Mouse (Mus musculus) ES-E14 (cell line): ENCODE results near the gene Scamp3. TPM values are rescaled to one million over a fixed set of nuclear protein-coding genes. Genes with fewer than 3 reads are reported as not detected.

Experiments
- DNase-seq: peaks from one replicate; pipeline ENCODE4 v3.0.0-alpha.2; 2013; ENCODE audit warnings: low read depth, low spot score
- H3K27ac ChIP-seq: 2 replicates; pipeline ENCODE4 v1.5.1; 2012; ENCODE audit warnings: low read depth, mild to moderate bottlenecking, low read length, moderate library complexity, mixed read lengths; ENCODE audit not compliant: poor library complexity, insufficient read depth, severe bottlenecking
- H3K36me3 ChIP-seq: 2 replicates; pipeline ENCODE4 v1.6.1; 2012; ENCODE audit warnings: mild to moderate bottlenecking, low read length, moderate library complexity, mixed read lengths; ENCODE audit not compliant: control insufficient read depth, poor library complexity, insufficient read depth, severe bottlenecking
- H3K4me1 ChIP-seq, 2 experiments: fragments of 150-350 bp in 1 of 2; sonication (generic) in 1 of 2; 2 replicates each; pipeline ENCODE4 v1.6.1; 2012; ENCODE audit warnings: low read length in 2 of 2, mild to moderate bottlenecking in 1 of 2, mixed read lengths in 1 of 2; ENCODE audit not compliant: control insufficient read depth in 2 of 2, insufficient read depth in 2 of 2, poor library complexity in 1 of 2
- H3K4me3 ChIP-seq, 2 experiments: fragments of 150-350 bp in 1 of 2; sonication (generic) in 1 of 2; 2 replicates each; pipeline ENCODE4 v1.5.1; 2012; ENCODE audit warnings: low read length in 2 of 2, low read depth in 1 of 2, mild to moderate bottlenecking in 1 of 2, mixed read lengths in 1 of 2; ENCODE audit not compliant: insufficient read depth in 1 of 2, poor library complexity in 1 of 2, severe bottlenecking in 1 of 2
- H3K9ac ChIP-seq: 2 replicates; pipeline ENCODE4 v1.6.1; 2012; ENCODE audit warnings: low read depth, mild to moderate bottlenecking, low read length, mixed read lengths; ENCODE audit not compliant: poor library complexity, insufficient read depth, severe bottlenecking
- H3K9me3 ChIP-seq: fragments of 150-350 bp; sonication (generic); 2 replicates; pipeline ENCODE4 v1.6.1; 2012; ENCODE audit warnings: low read depth, mild to moderate bottlenecking, low read length; ENCODE audit not compliant: control insufficient read depth, insufficient read depth
- CHD2 ChIP-seq: IDR thresholded peaks from 2 replicates; pipeline ENCODE4 v1.6.1; 2014; ENCODE audit warnings: mild to moderate bottlenecking, low read depth, low read length, inconsistent platforms
- HCFC1 ChIP-seq: IDR thresholded peaks from 2 replicates; pipeline ENCODE4 v1.6.1; 2012; ENCODE audit warnings: low read length, inconsistent platforms, borderline replicate concordance; ENCODE audit not compliant: insufficient read depth
- MAFK ChIP-seq: IDR thresholded peaks from 2 replicates; pipeline ENCODE4 v1.6.1; 2014; ENCODE audit warnings: mild to moderate bottlenecking, low read depth, low read length, inconsistent platforms; ENCODE audit not compliant: insufficient read depth
- ZC3H11A ChIP-seq: IDR thresholded peaks from 2 replicates; pipeline ENCODE4 v1.6.1; 2012; ENCODE audit warnings: low read depth, mild to moderate bottlenecking, inconsistent platforms, low read length, borderline replicate concordance
- ZNF384 ChIP-seq: IDR thresholded peaks from 2 replicates; pipeline ENCODE4 v1.6.1; 2012; ENCODE audit warnings: low read depth, low read length, inconsistent platforms
- in situ Hi-C, 2 experiments: fragments of 600-800 bp; cut with MboI; formaldehyde crosslinking; loops; one replicate each; pipeline ENCODE4 v1.15.1; 2025; ENCODE audit warnings: low sequenced_read_pairs in 2 of 2, inconsistent platforms in 1 of 2; ENCODE audit not compliant: unreplicated experiment in 2 of 2
- total RNA-seq: library from RNA; depleted of rRNA; stranded (reverse); fragments of 300-350 nt; gene quantifications from 2 replicates; pipeline ENCODE4 v1.2.3, GENCODE M21; 2012

The Scamp3 gene
- total RNA-seq, 1 experiment: 83.2 TPM

DNA sequence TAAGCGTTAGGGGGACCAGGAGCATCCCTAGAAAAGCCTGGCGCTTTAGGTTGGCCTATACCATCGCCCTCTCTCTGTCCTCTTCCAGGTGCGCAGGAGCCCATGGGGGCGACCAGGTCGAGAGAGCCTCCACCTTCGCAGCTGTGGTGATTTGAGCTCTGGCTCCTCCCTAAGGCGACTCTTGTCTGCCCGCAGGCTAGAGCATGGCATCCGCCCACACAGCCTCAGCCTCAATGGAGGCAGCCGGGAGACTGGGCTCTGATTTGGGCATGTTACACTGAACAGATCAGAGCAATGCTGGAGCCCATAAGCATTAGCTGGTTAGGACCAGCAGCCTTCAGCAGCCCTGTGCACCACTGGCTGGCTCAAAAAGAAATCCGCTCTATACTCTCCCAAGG lies 11.2 kb downstream of the Scamp3 start:
- H3K4me1 ChIP-seq: peaks cover 5 to 23% of the 10 kb centered on the region in 2 experiments; a peak in 3 of 4 replicates
- H3K4me3 ChIP-seq: peak overlapping the region in 1 of 2 experiments; percentile 7; a peak in 1 of 4 replicates
- no peaks in the 10 kb centered on the region for H3K9me3 ChIP-seq
- no peak for DNase-seq
- H3K9ac ChIP-seq: peak overlapping the region; percentile 1; the same call in 1 of the 2 replicates
- no peak overlapping the region for H3K27ac ChIP-seq
- in situ Hi-C loops: no loop called here
- H3K36me3 ChIP-seq: no peaks in the 10 kb centered on the region
- TF ChIP-seq ZC3H11A: no peak
- TF ChIP-seq MAFK: no peak
- no peak for TF ChIP-seq ZNF384
- TF ChIP-seq HCFC1: no peak
- TF ChIP-seq CHD2: no peak

DNA sequence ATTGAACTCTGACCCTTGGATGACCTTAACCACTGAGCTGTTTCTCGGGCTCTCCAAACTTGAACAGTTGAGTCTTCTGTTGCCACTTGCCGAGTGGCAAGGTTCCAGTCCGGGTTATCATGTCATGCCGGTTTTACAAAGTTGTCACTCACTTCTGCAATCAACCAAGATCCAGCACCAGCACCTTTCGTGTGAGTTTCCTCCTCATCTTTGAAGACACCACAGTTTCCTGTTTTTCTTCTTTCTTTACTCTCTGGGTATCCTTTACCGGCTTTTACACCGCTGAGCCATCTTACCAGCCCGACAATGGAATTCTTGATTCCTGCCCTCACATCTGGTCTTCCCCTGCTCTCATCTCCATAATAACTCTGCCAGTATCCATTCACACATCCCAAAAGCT lies 13.2 kb downstream of the Scamp3 start:
- Histone ChIP-seq H3K9ac (no peak overlapping the region), H3K9me3 (no peaks in the 10 kb centered on the region), H3K4me3 (no peak overlapping the region), H3K36me3 (no peaks in the 10 kb centered on the region), H3K4me1 (peaks cover 5 to 15% of the 10 kb centered on the region in 2 experiments; a peak in 3 of 4 replicates), H3K27ac (no peak overlapping the region)
- in situ Hi-C loops: no loop called here
- no peak for TF ChIP-seq MAFK
- TF ChIP-seq CHD2: no peak
- TF ChIP-seq HCFC1: no peak
- no peak for TF ChIP-seq ZNF384
- TF ChIP-seq ZC3H11A: no peak
- no peak for DNase-seq

DNA sequence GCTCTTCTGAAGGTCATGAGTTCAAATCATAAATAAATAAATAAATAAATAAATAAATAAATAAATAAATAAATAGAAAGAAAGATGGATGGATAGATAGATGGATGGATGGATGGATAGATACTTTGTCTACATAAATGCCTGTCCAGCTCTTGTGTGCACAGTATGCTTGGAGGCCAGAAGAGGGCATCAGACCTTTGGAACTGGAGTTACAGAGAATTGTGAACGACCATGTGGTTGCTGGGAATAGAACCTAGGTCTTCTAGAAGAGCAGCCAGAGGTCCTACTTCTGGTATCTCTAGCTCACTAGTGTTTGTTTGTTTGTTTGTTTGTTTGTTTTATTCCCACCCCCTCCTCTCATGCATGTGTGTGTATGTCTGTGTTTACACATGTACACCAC lies 16.1 kb downstream of the Scamp3 start:
- TF ChIP-seq MAFK (no peak), ZNF384 (no peak), HCFC1 (no peak), CHD2 (no peak), ZC3H11A (no peak)
- in situ Hi-C loops: no loop called here

DNA sequence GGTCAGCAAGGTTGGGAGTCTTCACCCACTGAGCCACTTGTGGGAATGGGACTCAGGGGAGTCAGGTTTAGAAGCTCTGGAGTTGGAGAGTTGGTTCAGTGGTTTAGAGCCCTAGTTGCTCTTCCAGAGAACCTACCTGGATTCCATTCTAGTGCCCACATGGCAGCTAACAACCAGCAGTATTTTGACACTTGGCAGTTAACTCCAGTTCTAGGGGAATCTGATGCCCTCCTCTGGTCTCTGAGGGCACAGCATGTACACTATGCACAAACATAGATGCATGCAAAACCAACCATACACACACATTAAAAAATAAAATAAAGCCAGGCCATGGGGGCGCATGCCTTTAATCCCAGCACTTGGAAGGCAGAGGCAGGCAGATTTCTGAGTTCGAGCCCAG lies 16.6 kb downstream of the Scamp3 start:
- no peak overlapping the region for H3K4me3 ChIP-seq
- H3K4me1 ChIP-seq: peaks cover 2 to 9% of the 10 kb centered on the region in 2 experiments
- no peak overlapping the region for H3K9ac ChIP-seq
- no peak for DNase-seq
- no peak overlapping the region for H3K27ac ChIP-seq
- no peaks in the 10 kb centered on the region for H3K9me3 ChIP-seq
- TF ChIP-seq ZNF384 (no peak), MAFK (no peak), CHD2 (no peak), ZC3H11A (no peak), HCFC1 (no peak)
- in situ Hi-C loops: no loop called here
- no peaks in the 10 kb centered on the region for H3K36me3 ChIP-seq

More for the DNA sequence above, 16.1 kb downstream of the Scamp3 start:
- H3K4me3 ChIP-seq: no peak overlapping the region
- no peak for DNase-seq
- H3K9ac ChIP-seq: no peak overlapping the region
- H3K9me3 ChIP-seq: no peaks in the 10 kb centered on the region
- no peaks in the 10 kb centered on the region for H3K36me3 ChIP-seq
- no peak overlapping the region for H3K27ac ChIP-seq
- peaks cover 5 to 9% of the 10 kb centered on the region in 2 experiments for H3K4me1 ChIP-seq
